Mouse (Mus musculus): ENCODE data around the gene Hist2h3c1. TPM values are rescaled to one million over a fixed set of nuclear protein-coding genes. Genes with fewer than 3 reads are reported as not detected.
"Not testable (repeated sequence)": the region's sequence is repeated elsewhere in the genome, so short reads cannot be mapped to it uniquely, and the experiment has no call there.

Gene Hist2h3c1
- total RNA-seq, 1 experiment from 2014 or later: 3.1 TPM

DNA sequence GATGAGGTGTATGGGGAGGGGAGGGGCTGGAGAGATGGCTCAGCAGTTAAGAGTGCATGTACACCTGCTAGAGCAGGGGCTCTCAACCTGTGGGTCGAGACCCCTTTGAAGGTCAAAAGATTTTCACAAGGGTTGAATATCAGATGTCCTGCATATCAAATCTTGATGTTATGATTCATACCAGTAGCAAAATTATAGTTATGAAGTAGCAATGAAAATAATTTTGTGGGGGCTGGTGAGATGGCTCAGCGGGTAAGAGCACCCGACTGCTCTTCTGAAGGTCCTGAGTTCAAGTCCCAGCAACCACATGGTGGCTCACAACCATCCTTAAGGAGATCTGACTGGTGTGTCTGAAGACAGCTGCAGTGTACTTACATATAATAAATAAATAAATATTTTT, 44.2 kb downstream of the Hist2h3c1 start:
- DNase-seq: not testable (repeated sequence)

DNA sequence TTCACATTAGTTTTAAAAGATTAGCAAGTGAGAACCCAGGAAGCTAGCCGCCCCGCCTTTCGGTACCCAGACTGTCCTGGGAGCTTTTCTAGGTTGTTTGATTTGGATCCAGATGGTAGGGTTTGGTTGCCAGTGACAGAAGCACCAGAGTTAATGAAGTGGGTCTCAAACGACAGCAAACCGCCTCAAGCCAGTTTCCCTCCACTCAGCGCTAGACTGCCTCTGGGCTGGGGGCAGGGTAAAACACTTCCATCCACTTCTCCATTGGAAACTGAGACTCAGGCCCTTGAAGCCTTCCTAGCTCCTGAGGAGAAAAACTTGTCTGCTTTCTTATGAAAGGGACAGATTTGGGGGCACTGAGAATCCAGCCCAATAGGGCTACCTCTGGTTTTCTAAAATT, 46.2 kb downstream of the Hist2h3c1 start:
- no peak for DNase-seq

DNA sequence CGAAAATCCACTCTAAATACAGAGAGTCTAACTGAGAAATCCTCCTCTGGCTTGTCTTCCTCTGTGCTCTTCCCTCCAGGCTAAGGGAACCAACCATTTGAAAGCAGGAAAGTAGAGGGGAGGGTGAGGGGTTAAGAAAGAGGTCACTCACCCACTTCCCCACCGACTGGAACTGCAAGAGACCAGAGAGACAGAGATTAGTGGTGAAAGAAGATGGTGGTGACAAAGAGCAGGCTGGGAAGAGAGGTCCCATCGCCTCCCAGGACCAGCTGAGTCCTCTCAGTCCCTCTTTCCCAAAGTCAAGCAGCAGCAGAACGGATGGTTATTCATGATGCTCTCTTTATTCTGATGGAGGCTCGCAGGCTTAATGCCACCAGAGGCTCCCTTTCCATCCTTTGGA, 46.9 kb downstream of the Hist2h3c1 start:
- no peak for DNase-seq

GRCm38 (mm10) chr3:96293787-96294186, 47.3 kb downstream of the Hist2h3c1 start, which contains the start of gene Fcgr1:
Gene Fcgr1, minus strand, starts transcription at chr3:96293969.
- DNase-seq: no peak

Small RNA genes lying within 50 kb of the gene (microRNA-seq; reads per million reads assigned to microRNA genes)
- 0 reads per million in 2 experiments for gene Gm44492
- gene Gm47311: 0 reads per million in 2 experiments
- gene Gm47313: 0 reads per million in 2 experiments

Other genes starting within 250 kb of the Hist2h3c1 start
- 27.0 and 31.1 TPM in 2 replicates for gene Vps45, start 188.2 kb upstream of the Hist2h3c1 start, total RNA-seq (2021)
- gene Otud7b, start 142.2 kb upstream of the Hist2h3c1 start, total RNA-seq (2021): 31.8 and 40.8 TPM in 2 replicates
- 9.3 and 15.6 TPM in 2 replicates for gene Mtmr11, start 84.7 kb upstream of the Hist2h3c1 start, total RNA-seq (2021)
- gene Sf3b4, start 74.4 kb upstream of the Hist2h3c1 start, total RNA-seq (2021): 52.0 and 57.5 TPM in 2 replicates
- 9.0 and 10.4 TPM in 2 replicates for gene Sv2a, start 65.5 kb upstream of the Hist2h3c1 start, total RNA-seq (2021)
- gene Bola1, start 27.0 kb upstream of the Hist2h3c1 start, total RNA-seq (2021): 33.1 and 33.2 TPM in 2 replicates
- gene Hist2h2ab, start 26.8 kb upstream of the Hist2h3c1 start, total RNA-seq (2021): 14.3 and 17.6 TPM in 2 replicates
- 128 and 146 TPM in 2 replicates for gene Hist2h2ac, start 25.8 kb upstream of the Hist2h3c1 start, total RNA-seq (2021)
- 9.0 and 12.3 TPM in 2 replicates for gene Hist2h2be, start 25.6 kb upstream of the Hist2h3c1 start, total RNA-seq (2021)
- gene Hist2h3c2, start 7.6 kb upstream of the Hist2h3c1 start, total RNA-seq (2021): 93.4 and 148 TPM in 2 replicates
- gene Hist2h2aa2, start 6.4 kb upstream of the Hist2h3c1 start, total RNA-seq (2021): 733 and 750 TPM in 2 replicates
- gene Hist2h2aa1, start 1.2 kb upstream of the Hist2h3c1 start, total RNA-seq (2021): 53.5 and 61.0 TPM in 2 replicates
- 54.1 and 56.9 TPM in 2 replicates for gene Hist2h4, start 16.6 kb downstream of the Hist2h3c1 start, total RNA-seq (2021)
- 357 and 406 TPM in 2 replicates for gene Hist2h3b, start 22.0 kb downstream of the Hist2h3c1 start, total RNA-seq (2021)
- 370 and 432 TPM in 2 replicates for gene Hist2h2bb, start 23.1 kb downstream of the Hist2h3c1 start, total RNA-seq (2021)
- 0.56 and 1.3 TPM in 2 replicates for gene Fcgr1, start 47.3 kb downstream of the Hist2h3c1 start, total RNA-seq (2021)
- gene BC107364, start 205.6 kb downstream of the Hist2h3c1 start, total RNA-seq (2021): not detected in 2 replicates

Measured in adrenal gland, postnatal 14 days (tissue).